Mouse (Mus musculus) mature B cell (primary cell): ENCODE results near the gene Fam209.

ENCODE experiments used
- in situ Hi-C: fragments of 300-500 bp; cut with MboI; formaldehyde crosslinking; loops from 2 replicates; pipeline ENCODE4 v1.14.3; 2019

Fam209 gene

GRCm38 (mm10) chr2:172477350-172477749, 5.0 kb downstream of the Fam209 start:
- in situ Hi-C loops: no loop called here

- in situ Hi-C loops: no loop called here
Measured at GRCm38 (mm10) chr2:172477860-172478259, 5.5 kb downstream of the Fam209 start.

GRCm38 (mm10) chr2:172480296-172480695, 8.0 kb downstream of the Fam209 start:
- in situ Hi-C loops: no loop called here

DNA sequence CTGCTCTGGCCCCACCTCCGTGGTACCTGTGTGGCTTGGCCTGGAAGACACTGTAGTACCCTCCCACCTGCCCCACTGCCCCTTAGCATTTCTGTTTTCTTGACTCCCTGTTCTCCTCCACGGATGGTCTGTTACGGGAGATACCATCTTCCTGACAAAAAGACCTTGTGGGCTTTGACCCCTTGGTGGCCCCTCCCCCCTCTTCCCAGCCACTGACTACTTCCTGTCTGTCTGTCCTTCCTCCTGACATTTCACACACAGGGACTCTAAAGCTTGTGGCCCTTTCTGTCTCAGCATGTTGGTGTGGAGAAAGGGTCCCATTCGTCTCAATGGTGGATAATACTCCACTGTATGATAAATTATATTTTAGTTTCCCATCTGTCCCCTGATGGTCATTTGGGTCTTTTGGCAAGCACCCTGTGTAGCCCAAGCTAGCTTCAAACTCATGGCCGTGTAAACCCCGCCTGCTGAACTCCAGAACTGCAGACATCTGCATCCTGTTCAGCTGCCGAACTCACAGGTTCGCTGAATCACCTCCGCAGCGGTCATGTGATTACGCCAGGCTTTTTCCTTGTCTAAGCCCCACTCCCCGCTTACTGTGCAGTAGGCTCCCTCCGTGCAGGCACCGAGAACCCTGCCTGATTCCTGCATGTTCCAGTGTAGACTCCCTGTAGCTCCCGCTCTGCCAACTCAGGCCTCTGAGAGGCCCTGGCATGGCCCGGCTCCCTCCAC, 9.5 kb downstream of the Fam209 start:
- in situ Hi-C loops: no loop called here

DNA sequence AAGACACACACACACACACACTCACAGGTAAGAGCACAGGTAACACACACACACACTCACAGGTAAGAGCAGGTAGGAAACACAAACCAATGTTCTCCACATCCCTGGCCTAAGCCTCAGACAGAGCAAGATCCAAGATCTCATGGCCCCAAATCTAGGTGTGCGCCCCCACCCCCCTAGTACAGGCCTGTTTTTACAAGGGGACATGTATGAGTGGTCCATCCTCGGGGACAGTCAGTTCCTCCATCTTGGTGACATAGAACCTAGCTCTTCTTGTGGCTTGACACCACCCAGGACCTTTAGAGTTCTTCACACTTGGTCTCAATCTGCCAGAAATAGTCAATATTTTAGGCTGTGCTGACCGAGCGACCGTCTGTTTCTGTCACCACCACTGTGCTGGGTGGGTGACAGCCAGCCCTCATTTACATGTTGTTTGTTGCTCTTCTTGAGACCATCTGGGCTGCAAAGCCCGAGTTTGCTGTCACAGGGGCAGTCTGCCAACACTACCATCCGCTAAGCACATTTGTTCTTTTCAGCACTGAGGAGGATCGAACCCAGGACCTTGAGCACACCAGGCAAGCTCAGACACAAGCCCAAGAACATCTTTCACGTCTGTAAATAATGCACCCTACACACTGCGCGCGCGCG, 11.6 kb downstream of the Fam209 start:
- in situ Hi-C loops: no loop called here

DNA sequence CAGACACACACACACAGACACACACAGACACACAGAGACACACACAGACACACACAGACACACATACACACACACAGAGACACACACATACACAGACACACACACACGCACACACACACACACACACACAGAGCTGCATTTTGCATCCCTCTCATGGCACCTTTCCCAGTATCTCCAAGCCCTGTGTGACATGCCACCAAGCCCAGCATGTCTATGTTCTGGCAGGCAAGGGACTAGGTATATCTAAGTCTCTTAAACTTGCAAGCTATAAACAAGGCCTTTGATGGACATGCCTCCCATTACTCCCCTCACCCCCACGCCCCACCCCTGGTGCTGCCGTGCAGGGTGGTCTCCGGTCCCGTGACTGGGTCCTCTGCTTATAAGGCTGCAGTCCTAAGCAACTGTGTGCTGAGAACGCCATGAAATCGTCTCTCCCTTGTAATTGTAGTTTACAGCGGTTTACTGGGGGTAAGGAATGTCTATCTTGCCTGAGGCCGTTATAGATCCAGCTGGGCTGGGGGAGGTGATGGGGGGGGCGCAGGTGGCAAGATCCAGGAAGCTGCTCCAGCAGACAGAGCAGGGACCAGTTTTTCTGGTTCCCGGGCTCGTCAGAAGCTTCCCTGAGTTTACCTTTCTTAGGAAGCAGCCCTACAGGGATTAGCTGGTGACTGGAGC, 12.5 kb downstream of the Fam209 start:
- in situ Hi-C loops: no loop called here

GRCm38 (mm10) chr2:172496736-172497345, 24.5 kb downstream of the Fam209 start:
- in situ Hi-C loops: no loop called here

DNA sequence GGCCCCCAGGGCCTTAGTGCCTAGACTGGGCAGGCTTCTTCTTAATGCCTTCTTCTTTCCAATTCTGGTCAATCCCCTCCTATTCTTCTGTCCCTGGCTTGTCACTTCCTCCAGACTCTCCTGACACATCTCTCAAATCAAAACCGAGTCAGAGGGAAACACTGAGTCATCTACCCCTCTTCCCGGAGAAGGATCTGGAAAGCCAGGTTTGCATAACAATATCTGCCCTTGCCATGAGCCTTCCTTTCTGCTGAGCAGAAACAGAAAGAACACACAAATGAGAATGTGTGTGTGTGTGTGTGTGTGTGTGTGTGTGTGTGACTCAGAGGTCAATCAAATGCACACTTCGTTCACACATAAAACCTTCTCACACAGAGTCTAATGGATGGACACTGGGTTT, 26.5 kb downstream of the Fam209 start:
- in situ Hi-C loops: no loop called here

- in situ Hi-C loops: no loop called here
Measured at GRCm38 (mm10) chr2:172500752-172501316, 28.5 kb downstream of the Fam209 start.

DNA sequence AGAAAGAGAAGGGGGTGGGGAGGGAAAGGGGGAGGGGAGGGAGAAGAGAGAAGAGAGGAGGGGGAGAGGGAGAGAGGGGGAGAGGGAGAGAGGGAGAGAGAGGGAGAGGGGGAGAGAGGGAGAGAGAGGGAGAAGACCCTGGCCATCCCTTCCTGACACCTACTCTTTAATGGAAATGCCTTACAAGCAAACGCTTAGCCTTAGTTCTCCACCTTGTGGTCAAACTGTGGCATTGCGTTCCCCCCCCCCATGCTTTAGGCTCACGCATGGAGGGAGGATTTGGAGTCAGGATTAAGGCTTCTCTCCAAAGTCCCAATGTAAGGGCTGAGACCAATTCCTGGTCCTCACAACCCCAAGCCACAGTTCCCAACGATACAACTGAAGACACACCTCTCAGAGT, 29.0 kb downstream of the Fam209 start:
- in situ Hi-C loops: no loop called here

DNA sequence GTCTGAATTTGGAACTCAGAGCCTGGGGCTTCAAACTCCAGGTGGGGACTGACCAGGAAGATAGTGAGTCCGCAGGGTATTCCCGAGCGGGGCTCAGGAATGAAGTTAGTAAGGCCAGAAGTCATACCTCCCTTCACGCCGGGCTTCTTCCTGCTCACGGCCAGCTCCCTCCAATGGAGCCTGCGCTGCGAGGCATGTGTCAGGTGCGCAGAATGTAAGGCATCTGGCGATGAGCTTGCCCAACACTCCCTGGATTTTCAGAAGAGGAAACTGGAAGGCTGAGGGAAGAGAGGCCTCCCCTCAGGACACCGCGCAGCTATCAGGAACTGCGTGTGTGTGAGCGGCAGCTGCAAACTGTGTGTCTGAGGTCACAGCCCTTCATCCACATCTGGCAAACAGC, 29.8 kb downstream of the Fam209 start:
- in situ Hi-C loops: no loop called here

DNA sequence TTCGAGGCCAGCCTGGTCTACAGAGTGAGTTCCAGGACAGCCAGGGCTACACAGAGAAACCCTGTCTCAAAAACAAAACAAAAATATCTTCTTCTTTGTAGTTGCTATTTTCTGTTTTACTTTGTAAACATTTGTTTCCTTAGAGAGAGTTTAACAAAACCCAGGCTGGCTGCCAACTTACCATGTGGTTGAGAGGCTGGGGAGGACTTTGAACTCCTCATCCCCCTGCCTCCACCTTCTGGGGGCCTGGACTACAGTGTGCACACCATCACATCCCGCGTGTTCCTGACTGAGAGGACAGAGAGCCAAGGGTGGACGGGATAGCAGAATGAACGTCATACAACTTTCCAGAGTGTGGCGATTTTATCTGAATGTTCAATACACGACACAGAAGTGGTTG, 33.8 kb downstream of the Fam209 start:
- in situ Hi-C loops: no loop called here

- in situ Hi-C loops: no loop called here
Measured at GRCm38 (mm10) chr2:172510056-172510712, 37.9 kb downstream of the Fam209 start.

DNA sequence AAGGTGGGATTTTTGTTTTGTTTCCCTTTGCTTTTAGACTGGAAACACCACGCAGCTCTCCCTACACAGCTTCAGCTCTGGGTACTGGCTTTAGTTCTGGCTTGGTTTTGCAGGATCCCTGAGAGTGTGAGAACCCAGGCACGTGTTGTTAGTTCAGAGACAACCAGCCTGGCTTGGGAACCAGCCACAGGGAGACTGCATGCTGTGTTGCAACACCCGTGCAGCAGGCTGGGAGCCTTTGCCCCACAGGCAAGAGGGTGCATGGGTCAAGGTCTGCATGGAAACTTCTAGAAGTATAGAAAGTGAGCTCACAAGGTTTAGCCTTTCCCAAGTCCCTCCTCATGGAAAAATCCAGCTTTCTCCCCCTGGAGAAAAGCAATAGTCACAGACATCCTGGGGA, 38.6 kb downstream of the Fam209 start:
- in situ Hi-C loops: no loop called here

- in situ Hi-C loops: no loop called here
Measured at GRCm38 (mm10) chr2:172516407-172516992, 44.2 kb downstream of the Fam209 start.

GRCm38 (mm10) chr2:172520616-172521371, 48.5 kb downstream of the Fam209 start:
- in situ Hi-C loops: no loop called here

DNA sequence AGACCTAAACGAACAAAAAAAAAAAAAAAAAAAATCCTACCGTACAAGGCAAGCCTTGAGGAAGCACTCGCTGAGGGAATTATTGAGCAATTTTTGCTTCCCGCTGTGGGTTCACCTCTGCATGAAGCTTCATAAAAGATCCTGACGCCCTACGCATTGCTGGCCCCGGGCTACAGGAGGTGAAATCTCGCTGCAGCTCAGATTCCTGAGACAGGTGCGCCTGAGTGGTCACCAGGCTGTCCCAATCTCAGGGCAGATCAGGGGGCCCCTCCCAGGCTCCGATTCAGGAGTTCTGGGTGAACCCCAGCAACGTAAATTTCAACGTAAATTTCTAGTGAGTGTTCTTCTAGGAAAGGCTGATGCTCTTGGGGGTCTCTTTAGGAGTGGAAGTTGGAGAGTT, 50.2 kb downstream of the Fam209 start:
- in situ Hi-C loops: no loop called here
